Mouse (Mus musculus) bone marrow macrophage, adult 2 months (primary cell): Measurements from ENCODE around the gene Trip10.

ENCODE experiments used
- CTCF ChIP-seq: IDR thresholded peaks from 2 replicates; pipeline ENCODE4 v1.5.1; 2012; ENCODE audit warnings: low read depth, mild to moderate bottlenecking, low read length, moderate library complexity
- POLR2A ChIP-seq: IDR thresholded peaks from 2 replicates; pipeline ENCODE4 v1.6.1; 2012; ENCODE audit warnings: mild to moderate bottlenecking, low read depth, low read length, borderline replicate concordance

GRCm38 (mm10) chr17:57264972-57265945 lies 16.0 kb downstream of the Trip10 start:
- TF ChIP-seq CTCF (no peak), POLR2A (no peak)
